Mouse (Mus musculus) kidney, embryonic 16.5 days (tissue): ENCODE measurements at regions not wholly inside any gene's neighbourhood (a gene's known extent, or its start where the extent isn't known, plus 50 kb on each side); places are given as distances from the start of the nearest gene placed in this dataset.
A peak's percentile ranks its signal among the peaks of the same experiment; 100 is the strongest.

Experiments used
- ATAC-seq: fragments of 200-750 bp; cut with Nextera tagmentation; 2 replicates; pipeline ENCODE4 v1.8.0; 2017; ENCODE audit warnings: moderate TSS enrichment; ENCODE audit not compliant: low FRiP score, low TSS enrichment
- H3K27ac ChIP-seq: fragments of 300-500 bp; sonication (generic); 2 replicates; pipeline ENCODE4 v1.5.1; 2014; ENCODE audit warnings: low read length
- H3K27me3 ChIP-seq: fragments of 300-500 bp; sonication (generic); 2 replicates; pipeline ENCODE4 v1.6.1; 2014; ENCODE audit warnings: low read length, control low read depth, mixed read lengths; ENCODE audit not compliant: insufficient read depth
- H3K36me3 ChIP-seq: fragments of 300-500 bp; sonication (generic); 2 replicates; pipeline ENCODE4 v1.6.1; 2014; ENCODE audit warnings: low read length, control low read depth, mixed read lengths; ENCODE audit not compliant: insufficient read depth
- H3K4me1 ChIP-seq: fragments of 300-500 bp; sonication (generic); 2 replicates; pipeline ENCODE4 v1.6.1; 2014; ENCODE audit warnings: low read length, control low read depth, mixed read lengths; ENCODE audit not compliant: insufficient read depth
- H3K4me2 ChIP-seq: fragments of 300-500 bp; sonication (generic); replicated peaks from 2 replicates; pipeline ENCODE4 v1.6.1; 2014; ENCODE audit warnings: low read depth, low read length
- H3K4me3 ChIP-seq: fragments of 300-500 bp; sonication (generic); 2 replicates; pipeline ENCODE4 v1.5.1; 2014; ENCODE audit warnings: mild to moderate bottlenecking, low read length
- H3K9ac ChIP-seq: fragments of 300-500 bp; sonication (generic); replicated peaks from 2 replicates; pipeline ENCODE4 v1.6.1; 2014; ENCODE audit warnings: low read length
- H3K9me3 ChIP-seq: fragments of 300-500 bp; sonication (generic); 2 replicates; pipeline ENCODE4 v1.6.1; 2016; ENCODE audit warnings: low read length, control low read depth
- WGBS: fragments of 180-500 bp; shearing (Covaris S2); extraction: QIAGEN DNeasy Blood & Tissue Kit; methylation state at CpG from one replicate; pipeline ENCODE4 v1.1.7; 2014; 5-methylcytosine and 5-hydroxymethylcytosine counted together

GRCm38 (mm10) chr13:28720639-28721239, 232.8 kb downstream of the Sox4 start:
- no peak overlapping the region for H3K27ac ChIP-seq
- 42% methylated on average over 11 of the region's 11 CpGs for WGBS
- no peaks in the 10 kb centered on the region for H3K9me3 ChIP-seq
- no peaks in the 10 kb centered on the region for H3K27me3 ChIP-seq
- H3K4me1 ChIP-seq, result peaks cover 31% of the 10 kb centered on the region
- peak overlapping the region; percentile 19; the same call in 1 of the 2 replicates for H3K4me2 ChIP-seq
- no peak overlapping the region for H3K4me3 ChIP-seq
- no peak overlapping the region for H3K9ac ChIP-seq
- no peak for ATAC-seq
- H3K36me3 ChIP-seq, result no peaks in the 10 kb centered on the region

DNA sequence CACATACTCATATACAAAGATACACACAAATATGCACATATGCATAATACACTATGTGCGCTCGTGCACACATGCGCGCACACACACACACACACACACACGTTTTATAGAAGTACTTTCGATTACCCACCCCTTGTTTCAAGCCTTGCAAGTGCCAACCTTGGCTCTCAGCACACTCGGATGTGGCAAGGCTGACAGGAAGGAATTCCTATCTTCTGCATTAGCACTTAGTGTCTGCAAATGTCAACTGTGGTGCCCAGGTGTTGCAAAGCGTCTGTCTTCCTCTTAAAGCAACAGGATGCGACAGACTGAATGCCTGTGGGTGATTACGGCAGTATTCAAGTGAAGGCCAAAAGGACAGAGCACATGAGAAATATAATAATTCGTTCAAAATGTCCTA, 233.3 kb downstream of the Sox4 start:
- H3K4me2 ChIP-seq, result no peak overlapping the region
- WGBS, result 75% methylated on average over 11 of the region's 11 CpGs
- ATAC-seq, result no peak
- no peaks in the 10 kb centered on the region for H3K27me3 ChIP-seq
- no peaks in the 10 kb centered on the region for H3K36me3 ChIP-seq
- H3K27ac ChIP-seq, result no peak overlapping the region
- no peak overlapping the region for H3K9ac ChIP-seq
- peaks cover 36% of the 10 kb centered on the region for H3K4me1 ChIP-seq
- H3K9me3 ChIP-seq, result no peaks in the 10 kb centered on the region
- H3K4me3 ChIP-seq, result no peak overlapping the region

GRCm38 (mm10) chr13:28718868-28719265, 234.6 kb downstream of the Sox4 start:
- 41% methylated on average over 5 of the region's 5 CpGs for WGBS
- H3K9ac ChIP-seq, result no peak overlapping the region
- H3K27ac ChIP-seq, result peak overlapping the region; percentile 64
- no peak overlapping the region for H3K4me2 ChIP-seq
- H3K9me3 ChIP-seq, result no peaks in the 10 kb centered on the region
- H3K4me3 ChIP-seq, result no peak overlapping the region
- no peaks in the 10 kb centered on the region for H3K36me3 ChIP-seq
- H3K27me3 ChIP-seq, result no peaks in the 10 kb centered on the region
- ATAC-seq, result peak; percentile 70
- H3K4me1 ChIP-seq, result peaks cover 41% of the 10 kb centered on the region

DNA sequence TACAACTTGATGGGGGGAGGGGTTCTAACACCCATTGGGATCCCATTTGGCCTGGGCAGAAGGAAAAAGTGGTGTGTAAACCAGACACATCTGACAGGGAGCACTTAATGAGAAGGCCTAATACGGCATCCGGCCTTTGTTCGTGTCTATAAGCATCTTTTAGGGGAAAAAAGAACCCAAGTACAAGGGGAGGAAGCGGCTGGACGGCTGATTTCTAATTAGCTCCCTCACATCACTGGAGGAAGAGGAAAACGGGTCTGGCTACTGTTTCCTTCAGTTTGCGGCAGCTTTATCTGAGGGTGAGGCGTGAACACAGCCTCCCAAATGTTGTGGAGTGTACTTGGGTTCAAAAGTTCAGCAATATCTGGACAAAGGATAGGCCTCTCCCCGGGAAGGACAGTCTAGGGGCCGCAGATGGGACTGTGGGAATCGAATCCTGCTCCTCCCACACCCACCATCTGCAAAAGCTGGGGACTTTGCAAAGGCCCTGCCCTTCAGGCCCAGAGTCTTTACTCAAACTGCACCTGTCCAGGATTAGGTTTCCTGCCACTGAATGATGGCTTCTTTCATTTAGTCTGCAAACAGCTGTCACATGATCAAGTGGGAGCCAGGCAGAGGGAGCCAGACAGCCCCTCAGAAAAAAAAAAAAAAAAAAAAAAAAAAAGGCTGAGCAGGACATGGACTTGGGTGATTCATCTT, 235.2 kb downstream of the Sox4 start:
- Histone ChIP-seq H3K4me1 (peaks cover 41% of the 10 kb centered on the region), H3K36me3 (no peaks in the 10 kb centered on the region), H3K4me2 (no peak overlapping the region), H3K27ac (peak overlapping the region; percentile 64), H3K4me3 (no peak overlapping the region), H3K9ac (peak overlapping the region; percentile 33), H3K27me3 (no peaks in the 10 kb centered on the region), H3K9me3 (no peaks in the 10 kb centered on the region)
- WGBS, result 12% methylated on average over 11 of the region's 11 CpGs
- peak; percentile 92 for ATAC-seq

DNA sequence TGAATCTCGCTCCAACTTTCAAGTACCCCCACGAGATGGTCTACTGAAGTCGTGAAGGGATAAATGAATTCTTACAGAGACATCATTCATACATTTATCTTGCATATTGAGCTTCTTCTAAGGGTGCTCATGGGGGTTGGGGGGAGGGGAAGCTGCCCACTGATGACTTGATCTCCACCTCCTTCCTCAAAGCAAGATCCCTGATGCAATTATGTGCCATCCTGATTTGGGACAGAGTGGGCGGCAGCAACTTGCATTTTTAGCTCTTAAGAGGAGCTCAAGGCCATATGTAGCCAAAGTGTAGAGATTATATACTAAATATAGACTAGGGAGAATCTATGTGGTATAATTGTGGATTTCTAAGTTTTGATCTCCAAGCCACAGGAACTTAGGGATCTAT, 236.1 kb downstream of the Sox4 start:
- Histone ChIP-seq H3K9ac (no peak overlapping the region), H3K36me3 (no peaks in the 10 kb centered on the region), H3K4me3 (no peak overlapping the region), H3K4me2 (no peak overlapping the region), H3K27ac (peak overlapping the region; percentile 64; the same call in 1 of the 2 replicates), H3K9me3 (no peaks in the 10 kb centered on the region), H3K27me3 (no peaks in the 10 kb centered on the region), H3K4me1 (peaks cover 41% of the 10 kb centered on the region)
- no peak for ATAC-seq
- 88% methylated on average over 4 of the region's 4 CpGs for WGBS

DNA sequence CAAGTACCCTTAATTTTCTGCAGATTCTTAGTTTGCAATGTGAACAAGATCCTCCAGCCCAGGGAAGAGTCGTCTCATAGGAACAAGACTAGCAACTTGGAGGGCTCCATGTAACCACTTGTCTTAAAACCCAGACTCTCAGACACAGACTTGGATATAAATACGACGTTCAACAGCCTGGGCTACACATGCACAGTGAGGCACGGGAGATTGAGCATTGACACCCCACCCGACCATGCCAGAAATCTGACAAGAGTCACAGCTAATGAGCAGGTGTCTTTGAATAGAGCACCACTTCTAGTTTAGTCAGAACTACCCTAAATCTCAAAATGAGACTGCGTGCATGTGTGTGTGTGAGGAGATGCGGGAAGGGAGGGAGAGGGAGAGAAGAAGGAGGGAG, 243.5 kb downstream of the Sox4 start:
- no peak overlapping the region for H3K9ac ChIP-seq
- H3K4me1 ChIP-seq, result peaks cover 3% of the 10 kb centered on the region; the same call in 1 of the 2 replicates
- no peak overlapping the region for H3K4me2 ChIP-seq
- 69% methylated on average over 7 of the region's 7 CpGs for WGBS
- no peaks in the 10 kb centered on the region for H3K27me3 ChIP-seq
- no peak for ATAC-seq
- no peak overlapping the region for H3K27ac ChIP-seq
- no peaks in the 10 kb centered on the region for H3K9me3 ChIP-seq
- H3K4me3 ChIP-seq, result no peak overlapping the region
- no peaks in the 10 kb centered on the region for H3K36me3 ChIP-seq

DNA sequence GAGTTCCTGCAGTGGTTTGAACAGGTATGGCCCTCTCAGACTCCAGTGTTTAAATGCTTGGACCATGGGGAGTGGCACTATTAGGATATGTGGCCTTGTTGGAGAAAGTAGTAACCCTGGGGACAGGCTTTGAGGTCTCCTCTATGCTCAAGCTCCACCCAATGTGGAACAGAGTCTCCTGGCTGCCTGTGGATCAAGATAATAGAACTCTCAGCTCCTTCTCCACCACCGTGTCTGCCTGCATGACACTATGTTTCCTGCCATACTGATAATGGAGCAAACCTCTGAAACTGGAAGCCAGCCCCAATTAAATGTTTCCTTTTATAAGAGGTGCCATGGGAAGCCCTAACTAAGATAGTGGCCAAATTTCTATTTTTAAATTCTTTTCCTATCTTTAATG, 252.2 kb downstream of the Sox4 start:
- H3K4me2 ChIP-seq, result no peak overlapping the region
- no peak overlapping the region for H3K4me3 ChIP-seq
- no peaks in the 10 kb centered on the region for H3K36me3 ChIP-seq
- no peak for ATAC-seq
- H3K9me3 ChIP-seq, result no peaks in the 10 kb centered on the region
- no peak overlapping the region for H3K27ac ChIP-seq
- 85% methylated on average over 1 of the region's 1 CpGs for WGBS
- H3K27me3 ChIP-seq, result no peaks in the 10 kb centered on the region
- no peak overlapping the region for H3K9ac ChIP-seq
- peaks cover 20% of the 10 kb centered on the region for H3K4me1 ChIP-seq

DNA sequence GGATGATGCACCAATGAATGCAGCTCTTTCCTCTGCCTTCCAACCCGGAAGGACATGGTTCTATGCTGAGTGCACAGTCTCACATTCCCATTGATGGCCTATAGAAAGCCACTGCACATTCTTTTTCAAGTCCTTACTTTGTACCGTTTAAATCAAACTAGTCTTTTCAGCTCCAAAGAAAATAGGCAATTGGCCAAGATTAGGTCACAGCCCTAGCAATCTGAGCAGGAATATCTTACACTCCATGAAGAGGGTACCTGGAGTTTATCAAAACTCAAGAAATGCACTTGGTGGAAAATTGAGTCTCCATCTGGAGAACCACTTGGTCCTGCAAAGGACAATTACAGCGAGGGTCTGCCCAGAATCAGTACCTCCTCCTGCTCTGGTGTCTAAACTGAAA, 253.4 kb downstream of the Sox4 start:
- no peak overlapping the region for H3K4me3 ChIP-seq
- ATAC-seq, result no peak
- no peak overlapping the region for H3K27ac ChIP-seq

GRCm38 (mm10) chr13:28699490-28700032, 254.0 kb downstream of the Sox4 start:
- WGBS, result 74% methylated on average over 4 of the region's 4 CpGs
- no peak for ATAC-seq

More for the DNA sequence above, 253.4 kb downstream of the Sox4 start:
- Histone ChIP-seq H3K9ac (no peak overlapping the region), H3K36me3 (no peaks in the 10 kb centered on the region), H3K9me3 (no peaks in the 10 kb centered on the region), H3K27me3 (no peaks in the 10 kb centered on the region), H3K4me2 (no peak overlapping the region), H3K4me1 (peaks cover 22% of the 10 kb centered on the region)
- 65% methylated on average over 3 of the region's 3 CpGs for WGBS

More at GRCm38 (mm10) chr13:28699490-28700032, 254.0 kb downstream of the Sox4 start:
- peaks cover 22% of the 10 kb centered on the region for H3K4me1 ChIP-seq
- no peak overlapping the region for H3K9ac ChIP-seq
- H3K9me3 ChIP-seq, result no peaks in the 10 kb centered on the region
- no peak overlapping the region for H3K4me3 ChIP-seq
- no peak overlapping the region for H3K27ac ChIP-seq
- H3K36me3 ChIP-seq, result no peaks in the 10 kb centered on the region
- H3K27me3 ChIP-seq, result no peaks in the 10 kb centered on the region
- H3K4me2 ChIP-seq, result no peak overlapping the region
